Mouse (Mus musculus): ENCODE results near the gene Vegfc.

DNA sequence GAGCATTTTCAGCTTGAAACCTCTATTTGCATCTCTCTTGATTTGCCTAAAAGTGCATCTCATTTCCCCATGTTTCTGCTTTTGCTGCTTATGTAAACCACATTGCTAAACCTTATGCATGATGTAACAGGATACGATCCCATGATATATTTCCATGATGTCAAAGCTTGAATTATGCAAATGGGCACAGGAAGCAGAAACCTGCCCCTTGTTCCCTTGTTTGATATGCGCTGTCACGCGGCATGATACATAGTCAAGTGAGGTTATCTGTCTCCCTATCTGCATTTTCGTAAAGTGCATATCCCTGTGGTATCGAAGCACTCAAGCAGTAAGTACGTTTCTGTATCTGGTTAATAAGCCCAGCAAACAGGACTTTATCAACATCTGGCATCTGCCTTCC is 42.7 kb downstream of the Vegfc start:
- TF ChIP-seq CHD2 (IDR thresholded peaks at IDR 0.05; ENCODE audit: low read depth, low read length) (no peak), ZC3H11A (IDR thresholded peaks at IDR 0.05; ENCODE audit: borderline replicate concordance, low read depth, low read length) (no peak), HCFC1 (IDR thresholded peaks at IDR 0.05; ENCODE audit: borderline replicate concordance, insufficient read depth, low read length) (no peak), MAFK (IDR thresholded peaks at IDR 0.05; ENCODE audit: insufficient read depth, low read depth, low read length) (no peak), ZNF384 (IDR thresholded peaks at IDR 0.05; ENCODE audit: low read depth, low read length) (no peak)
